Mouse (Mus musculus): ENCODE data around the gene Iqschfp.
"Not testable (repeated sequence)": the region's sequence is repeated elsewhere in the genome, so short reads cannot be mapped to it uniquely, and the experiment has no call there.

Gene Iqschfp

GRCm38 (mm10) chr3:68064731-68065130, 172.7 kb downstream of the Iqschfp start, which contains the start of gene Schip1:
Gene Schip1 (plus strand): TSS chr3:68064802.
- in situ Hi-C loops (cut with MboI; ENCODE audit: low sequenced_read_pairs), result loop anchor here (25.0 kb wide), 1 partner anchor 473 kb away; no protein-coding TSS in a partner anchor

- in situ Hi-C loops (cut with MboI; ENCODE audit: low sequenced_read_pairs), result loop anchor here (25.0 kb wide), 1 partner anchor 466 kb away; no protein-coding TSS in a partner anchor
Measured at GRCm38 (mm10) chr3:68071395-68072386, 179.7 kb downstream of the Iqschfp start.

- in situ Hi-C loops (cut with MboI; ENCODE audit: low sequenced_read_pairs), result no loop called here
Measured at GRCm38 (mm10) chr3:68077406-68077805, 185.4 kb downstream of the Iqschfp start.

GRCm38 (mm10) chr3:68085024-68085423, 193.0 kb downstream of the Iqschfp start:
- in situ Hi-C loops (cut with MboI; ENCODE audit: low sequenced_read_pairs), result no loop called here

GRCm38 (mm10) chr3:68092108-68092507, 200.1 kb downstream of the Iqschfp start:
- in situ Hi-C loops (cut with MboI; ENCODE audit: low sequenced_read_pairs), result no loop called here

GRCm38 (mm10) chr3:68096724-68097431, 204.8 kb downstream of the Iqschfp start:
- in situ Hi-C loops (cut with MboI; ENCODE audit: low sequenced_read_pairs), result no loop called here

GRCm38 (mm10) chr3:68099561-68099960, 207.5 kb downstream of the Iqschfp start:
- in situ Hi-C loops (cut with MboI; ENCODE audit: low sequenced_read_pairs), result not testable (repeated sequence)

GRCm38 (mm10) chr3:68101343-68101742, 209.3 kb downstream of the Iqschfp start:
- in situ Hi-C loops (cut with MboI; ENCODE audit: low sequenced_read_pairs), result no loop called here

- in situ Hi-C loops (cut with MboI; ENCODE audit: low sequenced_read_pairs), result no loop called here
Measured at GRCm38 (mm10) chr3:68105081-68105685, 213.2 kb downstream of the Iqschfp start.

- in situ Hi-C loops (cut with MboI; ENCODE audit: low sequenced_read_pairs), result no loop called here
Measured at GRCm38 (mm10) chr3:68121338-68121737, 229.3 kb downstream of the Iqschfp start.

GRCm38 (mm10) chr3:68126284-68126856, 234.3 kb downstream of the Iqschfp start:
- in situ Hi-C loops (cut with MboI; ENCODE audit: low sequenced_read_pairs), result no loop called here

GRCm38 (mm10) chr3:68130386-68130785, 238.4 kb downstream of the Iqschfp start:
- in situ Hi-C loops (cut with MboI; ENCODE audit: low sequenced_read_pairs), result no loop called here

GRCm38 (mm10) chr3:68138833-68139627, 247.0 kb downstream of the Iqschfp start:
- in situ Hi-C loops (cut with MboI; ENCODE audit: low sequenced_read_pairs), result no loop called here

GRCm38 (mm10) chr3:68150688-68151087, 258.7 kb downstream of the Iqschfp start:
- in situ Hi-C loops (cut with MboI; ENCODE audit: low sequenced_read_pairs), result no loop called here

GRCm38 (mm10) chr3:68160175-68160574, 268.1 kb downstream of the Iqschfp start:
- in situ Hi-C loops (cut with MboI; ENCODE audit: low sequenced_read_pairs), result no loop called here

GRCm38 (mm10) chr3:68160760-68161159, 268.7 kb downstream of the Iqschfp start:
- in situ Hi-C loops (cut with MboI; ENCODE audit: low sequenced_read_pairs), result no loop called here

- in situ Hi-C loops (cut with MboI; ENCODE audit: low sequenced_read_pairs), result no loop called here
Measured at GRCm38 (mm10) chr3:68178248-68178647, 286.2 kb downstream of the Iqschfp start.

GRCm38 (mm10) chr3:68187471-68187870, 295.4 kb downstream of the Iqschfp start:
- in situ Hi-C loops (cut with MboI; ENCODE audit: low sequenced_read_pairs), result no loop called here

- in situ Hi-C loops (cut with MboI; ENCODE audit: low sequenced_read_pairs), result no loop called here
Measured at GRCm38 (mm10) chr3:68189100-68189499, 297.1 kb downstream of the Iqschfp start.

GRCm38 (mm10) chr3:68196933-68197332, 304.9 kb downstream of the Iqschfp start:
- in situ Hi-C loops (cut with MboI; ENCODE audit: low sequenced_read_pairs), result no loop called here
